Mouse (Mus musculus) heart, postnatal 25 days (tissue): ENCODE results near the gene Tra2b. TPM values are rescaled to one million over a fixed set of nuclear protein-coding genes. Genes with fewer than 3 reads are reported as not detected.
"Not testable (repeated sequence)": the region's sequence is repeated elsewhere in the genome, so short reads cannot be mapped to it uniquely, and the experiment has no call there.

ENCODE experiments used
- DNase-seq: peaks from one replicate; pipeline ENCODE4 v3.0.0; 2022; ENCODE audit warnings: low spot score
- intact Hi-C: fragments of 180-260 bp; cut with DNase I; formaldehyde crosslinking; loops from one replicate; pipeline ENCODE4 v1.15.1; 2025
- total RNA-seq, 2 experiments: library from RNA; stranded (reverse); gene quantifications; 2 replicates each; pipeline ENCODE4 v1.2.3; 2021

Tra2b gene
- total RNA-seq, 2 experiments from 2014 or later, result 39.9 to 44.1 TPM

DNA sequence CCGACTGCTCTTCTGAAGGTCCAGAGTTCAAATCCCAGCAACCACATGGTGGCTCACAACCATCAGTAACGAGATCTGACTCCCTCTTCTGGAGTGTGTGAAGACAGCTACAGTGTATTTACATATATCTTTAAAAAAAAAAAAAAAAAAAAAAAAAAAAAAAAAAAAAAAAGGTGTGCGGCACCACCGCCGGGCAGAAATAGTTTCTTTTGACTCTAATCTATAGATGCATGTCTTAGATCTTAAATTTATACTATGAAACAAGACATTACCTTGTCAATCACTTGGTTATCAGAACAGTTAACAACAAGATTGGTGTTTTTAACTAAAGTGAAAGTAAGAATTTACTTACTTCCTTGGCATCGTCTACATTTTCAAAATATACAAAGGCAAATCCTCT, 13.6 kb downstream of the Tra2b start:
- intact Hi-C loops, DNase-seq: not testable (repeated sequence)

DNA sequence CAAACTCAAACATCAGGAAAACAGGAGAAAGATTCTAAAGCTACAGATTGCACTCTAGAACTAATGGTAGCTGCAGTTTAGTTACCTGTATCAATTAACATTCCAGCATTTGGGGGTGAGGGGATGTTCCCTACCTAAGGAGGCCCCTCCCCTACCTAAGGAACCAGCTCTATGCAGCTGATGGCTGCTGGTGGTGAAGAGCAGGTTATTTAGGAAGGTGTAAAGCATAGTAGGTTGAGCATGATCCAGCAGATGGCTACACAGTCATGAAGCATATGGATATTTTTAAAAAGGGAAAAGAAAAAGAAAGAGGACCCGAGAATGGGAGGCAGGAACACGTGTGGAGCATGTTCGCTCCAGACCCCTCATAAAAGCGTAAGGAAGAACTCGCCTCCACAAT, 15.5 kb downstream of the Tra2b start:
- no peak for DNase-seq
- intact Hi-C loops, result no loop called here

DNA sequence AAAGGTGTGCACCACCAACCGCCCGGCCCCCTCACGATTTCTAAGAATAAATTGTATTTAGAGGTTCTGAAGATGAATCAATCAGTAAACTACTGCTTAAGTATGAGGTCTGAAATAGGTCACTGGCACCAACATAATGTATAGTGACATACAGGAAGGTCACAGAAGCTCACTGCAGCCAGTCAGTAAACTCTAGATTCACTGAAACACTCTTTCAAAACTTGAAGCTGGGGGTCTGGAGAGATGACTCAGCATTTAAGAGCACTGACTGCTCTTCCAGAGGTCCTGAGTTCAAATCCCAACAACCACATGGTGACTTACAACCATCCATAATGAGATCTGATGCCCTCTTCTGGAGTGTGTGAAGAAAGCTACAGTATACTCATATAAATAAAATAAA, 16.1 kb downstream of the Tra2b start:
- intact Hi-C loops, result no loop called here
- DNase-seq, result no peak

DNA sequence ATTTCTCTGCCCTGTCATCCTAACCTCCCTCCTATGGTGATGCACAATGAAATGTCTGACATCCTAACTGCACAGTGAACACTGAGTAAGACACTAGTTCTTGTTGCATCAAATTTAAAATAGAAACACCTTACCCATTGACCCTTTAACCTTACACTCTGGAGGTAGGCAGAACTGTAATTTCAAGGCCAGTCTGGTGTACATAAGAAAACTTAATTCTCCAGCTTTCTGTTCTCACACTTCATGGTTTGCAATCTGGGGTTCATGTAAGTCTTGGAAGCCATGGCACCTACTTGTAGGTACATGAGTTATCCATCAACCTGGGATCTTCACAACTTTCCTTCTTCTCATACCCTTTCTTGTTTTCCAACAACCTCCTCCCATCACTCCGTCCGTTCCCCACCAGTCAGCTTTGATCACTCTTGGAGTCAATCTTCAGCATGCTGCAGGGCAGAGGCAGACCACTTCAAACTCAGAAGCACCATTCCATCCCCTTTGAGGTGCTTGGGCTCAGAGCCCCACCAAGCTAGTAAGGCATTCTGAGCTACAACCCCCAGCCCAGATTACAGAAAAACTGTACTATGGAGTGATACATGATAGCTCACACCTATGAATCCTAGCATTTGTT, 23.5 kb downstream of the Tra2b start:
- DNase-seq, result no peak
- intact Hi-C loops, result no loop called here

GRCm38 (mm10) chr16:22241376-22242238, 24.2 kb downstream of the Tra2b start:
- DNase-seq, result no peak
- intact Hi-C loops, result no loop called here

GRCm38 (mm10) chr16:22240856-22241255, 24.9 kb downstream of the Tra2b start:
- intact Hi-C loops, result no loop called here
- no peak for DNase-seq

GRCm38 (mm10) chr16:22239978-22240377, 25.8 kb downstream of the Tra2b start:
- intact Hi-C loops, result no loop called here
- no peak for DNase-seq

DNA sequence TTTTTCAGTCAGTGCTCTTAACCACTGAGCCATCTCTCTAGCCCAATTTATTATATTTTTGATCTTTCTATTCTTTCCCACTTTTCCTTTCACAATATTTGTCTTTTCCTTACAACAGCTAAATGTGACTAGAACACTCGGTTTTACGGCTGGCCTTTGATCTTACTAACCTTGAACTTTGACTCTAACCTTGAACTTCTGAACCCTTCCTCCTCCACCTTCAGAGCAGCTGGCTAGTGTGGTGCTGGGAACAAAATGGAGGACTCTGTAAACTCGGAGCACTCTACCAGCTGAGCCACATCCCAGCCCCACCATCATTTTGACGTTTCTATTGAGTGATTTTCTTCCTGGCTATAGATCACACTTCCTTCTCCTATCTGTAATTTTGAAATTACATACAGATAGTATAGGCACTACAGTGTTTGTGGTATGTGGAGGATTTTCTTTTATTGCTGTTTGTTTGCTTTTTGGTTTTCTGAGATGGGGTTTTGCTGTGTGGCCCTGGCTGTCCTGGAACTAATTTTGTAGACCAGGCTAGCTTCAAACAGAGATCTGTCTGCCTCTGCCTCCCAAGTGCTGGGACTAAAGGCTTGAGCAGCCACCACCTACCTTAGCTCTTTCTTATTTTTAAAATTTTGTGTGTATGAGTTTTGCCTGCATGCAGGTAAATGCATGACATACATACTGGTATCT, 26.7 kb downstream of the Tra2b start:
- DNase-seq, result no peak
- intact Hi-C loops, result no loop called here

DNA sequence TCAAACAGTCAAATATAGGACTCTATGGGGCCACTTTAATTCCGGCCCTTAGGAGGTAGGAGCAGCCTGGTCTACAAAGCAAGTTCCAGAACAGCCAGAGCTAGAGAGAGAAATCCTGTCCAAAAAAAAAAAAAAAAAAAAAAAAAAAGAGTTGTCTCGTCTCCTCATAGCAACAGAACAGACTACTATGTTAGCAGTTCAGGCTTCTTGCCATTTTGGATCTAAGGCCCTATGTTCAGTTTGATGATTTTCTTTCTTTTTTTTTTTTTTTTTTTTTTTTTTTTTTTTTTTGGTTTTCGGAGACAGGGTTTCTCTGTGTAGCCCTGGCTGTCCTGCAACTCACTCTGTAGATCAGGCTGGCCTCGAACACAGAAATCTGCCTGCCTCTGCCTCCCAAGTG, 27.4 kb downstream of the Tra2b start:
- intact Hi-C loops, DNase-seq: not testable (repeated sequence)

DNA sequence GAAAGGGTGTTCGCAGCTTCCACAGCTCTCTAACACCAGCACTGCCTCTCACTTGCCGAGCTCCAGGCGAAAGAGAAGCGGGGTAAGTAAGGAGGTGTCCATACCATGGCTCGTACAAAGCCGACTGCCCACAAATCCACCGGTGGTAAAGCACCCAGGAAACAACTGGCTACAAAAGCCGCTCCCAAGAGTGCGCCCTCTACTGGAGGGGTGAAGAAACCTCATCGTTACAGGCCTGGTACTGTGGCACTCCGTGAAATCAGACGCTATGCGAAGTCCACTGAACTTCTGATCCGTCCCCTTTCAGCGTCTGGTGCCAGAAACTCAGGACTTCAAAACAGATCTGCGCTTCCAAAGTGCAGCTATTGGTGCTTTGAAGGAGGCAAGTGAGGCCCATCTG, 29.0 kb downstream of the Tra2b start:
- no peak for DNase-seq
- intact Hi-C loops, result no loop called here

- no peak for DNase-seq
- intact Hi-C loops, result no loop called here
Measured at GRCm38 (mm10) chr16:22234535-22234934, 31.3 kb downstream of the Tra2b start.

GRCm38 (mm10) chr16:22230276-22230675, 35.5 kb downstream of the Tra2b start:
- DNase-seq, intact Hi-C loops: not testable (repeated sequence)

- no peak for DNase-seq
- intact Hi-C loops, result no loop called here
Measured at GRCm38 (mm10) chr16:22203501-22203900, 62.3 kb downstream of the Tra2b start.

GRCm38 (mm10) chr16:22201858-22202257, 63.9 kb downstream of the Tra2b start:
- intact Hi-C loops, result no loop called here
- DNase-seq, result no peak

DNA sequence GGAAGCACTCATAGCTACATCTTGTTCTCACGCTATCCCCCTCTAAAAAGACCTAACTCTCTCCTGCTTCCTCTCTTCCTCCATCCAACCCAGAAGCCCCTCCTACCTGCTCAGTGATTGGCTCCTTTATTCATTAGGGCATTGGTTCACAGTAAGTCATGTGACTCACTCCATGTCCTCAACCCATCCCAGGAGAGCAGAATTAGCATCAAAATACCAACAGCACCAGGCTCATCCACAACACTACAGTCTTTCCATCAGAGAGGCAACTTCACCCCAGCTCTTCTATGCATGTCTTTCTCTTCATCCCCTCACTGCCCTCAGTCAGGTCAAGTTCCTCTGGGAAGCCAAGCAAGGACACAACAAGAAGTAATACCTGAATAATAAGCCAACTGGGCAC, 65.3 kb downstream of the Tra2b start:
- no peak for DNase-seq
- intact Hi-C loops, result no loop called here

Other genes with a start within 250 kb of the Tra2b start
- gene Igf2bp2, start 102.7 kb downstream of the Tra2b start, total RNA-seq, result 1 to 10 TPM; 5.1 to 9.7 TPM
- gene Etv5, start 173.7 kb upstream of the Tra2b start, total RNA-seq, result 10 to 100 TPM; 12.3 to 12.6 TPM